Mouse (Mus musculus): ENCODE data around the gene Tuba4a. TPM values are rescaled to one million over a fixed set of nuclear protein-coding genes. Genes with fewer than 3 reads are reported as not detected.
A peak's percentile ranks its signal among the peaks of the same experiment; 100 is the strongest.

The Tuba4a gene
- polyA plus RNA-seq, 1 experiment, result 585 TPM

DNA sequence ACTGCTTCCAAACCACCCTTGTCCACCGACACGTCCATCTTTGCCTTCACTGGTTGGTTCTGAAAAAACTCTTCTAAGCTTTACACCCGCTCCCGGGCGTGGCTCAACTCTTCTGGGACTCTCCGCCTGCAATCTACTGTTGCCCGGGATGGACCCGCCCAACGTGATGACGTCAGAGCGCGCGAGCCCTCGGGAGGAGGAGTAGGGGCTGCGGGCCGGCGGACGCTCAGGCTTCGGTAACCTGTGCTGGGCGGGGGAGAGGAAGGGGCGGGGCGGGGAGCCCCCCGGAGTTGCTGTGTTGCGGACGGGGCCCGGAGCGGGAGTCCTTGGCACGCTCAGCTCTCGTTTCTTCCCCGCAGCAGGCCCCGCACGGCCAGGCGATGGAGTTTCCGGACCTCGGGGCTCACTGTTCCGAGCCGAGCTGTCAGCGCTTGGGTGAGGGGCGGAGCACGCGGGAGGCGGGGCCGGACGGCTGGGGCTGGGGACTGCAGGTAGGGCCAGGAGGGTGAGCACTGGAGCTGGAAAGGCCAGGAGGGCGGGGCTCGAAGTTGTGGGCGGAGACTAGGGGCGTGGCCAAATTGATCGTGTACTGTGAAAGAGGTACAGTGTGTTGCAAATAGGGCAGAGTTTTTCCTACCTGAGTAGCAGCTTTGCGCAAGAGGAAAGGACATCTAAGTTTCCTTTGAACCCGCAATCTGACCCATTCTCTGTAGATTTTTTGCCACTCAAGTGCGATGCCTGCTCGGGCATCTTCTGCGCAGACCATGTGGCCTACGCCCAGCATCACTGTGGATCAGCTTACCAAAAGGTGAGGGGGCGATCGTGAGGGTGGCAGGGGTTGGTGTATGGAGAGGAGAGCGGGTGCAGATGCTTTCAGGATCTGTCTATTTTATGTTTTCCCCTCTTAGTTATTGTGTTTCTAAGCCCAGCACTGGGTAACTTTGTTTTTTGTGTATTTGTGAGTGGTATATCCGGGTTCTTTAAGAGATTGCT is 50.9 kb downstream of the Tuba4a start, which contains the start of gene Zfand2b:
Zfand2b (plus strand) TSS at position 175 of the 993 bp plus-strand sequence.
- Histone ChIP-seq H3K27me3 (replicated peaks) (no peaks in the 10 kb centered on the region), H3K4me3 (replicated peaks) (peak within 1 kb of the TSS; percentile 93), H3K4me1 (peaks cover 37% of the 10 kb centered on the region), H3K9me3 (no peaks in the 10 kb centered on the region), H3K36me3 (replicated peaks; ENCODE audit: low read length) (peaks cover 45% of the 10 kb centered on the region)
- no peak for TF ChIP-seq GATA1 (IDR thresholded peaks at IDR 0.05; ENCODE audit: borderline replicate concordance, low read length)
- TF ChIP-seq FLI1 (IDR thresholded peaks at IDR 0.05; ENCODE audit: low read length), result no peak

DNA sequence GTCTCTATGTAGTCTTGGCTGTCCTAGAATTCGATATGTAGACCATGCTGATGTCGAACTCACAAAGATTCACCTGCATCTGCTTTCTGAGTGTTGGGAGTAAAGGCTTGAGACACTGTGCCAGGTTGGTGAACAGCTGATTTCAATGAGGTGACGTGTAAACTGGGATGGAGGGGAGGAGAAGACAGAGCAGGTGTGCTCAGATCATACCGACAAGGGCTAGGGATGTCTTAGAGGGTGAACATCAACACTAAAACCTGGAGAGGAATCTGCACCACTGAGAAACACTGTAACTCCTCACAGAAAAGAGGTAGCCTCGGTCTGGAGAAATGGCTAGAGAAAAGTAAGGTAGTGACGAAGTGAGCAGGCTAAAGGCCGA is 51.6 kb downstream of the Tuba4a start:
- TF ChIP-seq FLI1 (IDR thresholded peaks at IDR 0.05; ENCODE audit: low read length) (no peak), GATA1 (IDR thresholded peaks at IDR 0.05; ENCODE audit: borderline replicate concordance, low read length) (no peak)
- Histone ChIP-seq H3K9me3 (peaks cover 5% of the 10 kb centered on the region), H3K4me1 (peaks cover 37% of the 10 kb centered on the region), H3K4me3 (replicated peaks) (peak overlapping the region; percentile 93), H3K27me3 (replicated peaks) (no peaks in the 10 kb centered on the region), H3K36me3 (replicated peaks; ENCODE audit: low read length) (peaks cover 38% of the 10 kb centered on the region)

Other genes starting within 250 kb of the Tuba4a start
- 0.66 TPM in 1 of 2 replicates, not detected in the other for gene Nhej1, start 94.7 kb downstream of the Tuba4a start, polyA plus RNA-seq (2012; ENCODE audit: insufficient read depth, low replicate concordance)
- not detected in 2 replicates for gene Slc23a3, start 86.0 kb downstream of the Tuba4a start, polyA plus RNA-seq (2012; ENCODE audit: insufficient read depth, low replicate concordance)
- 34.3 and 35.1 TPM in 2 replicates for gene Cnppd1, start 77.2 kb downstream of the Tuba4a start, polyA plus RNA-seq (2012; ENCODE audit: insufficient read depth, low replicate concordance)
- 42.4 and 48.9 TPM in 2 replicates for gene Retreg2, start 77.1 kb downstream of the Tuba4a start, polyA plus RNA-seq (2012; ENCODE audit: insufficient read depth, low replicate concordance)
- 20.4 and 28.1 TPM in 2 replicates for gene Zfand2b, start 51.2 kb downstream of the Tuba4a start, polyA plus RNA-seq (2012; ENCODE audit: insufficient read depth, low replicate concordance)
- 6.4 and 12.6 TPM in 2 replicates for gene Abcb6, start 39.5 kb downstream of the Tuba4a start, polyA plus RNA-seq (2012; ENCODE audit: insufficient read depth, low replicate concordance)
- gene Ankzf1, start 27.7 kb downstream of the Tuba4a start, polyA plus RNA-seq (2012; ENCODE audit: insufficient read depth, low replicate concordance), result 0.68 and 8.0 TPM in 2 replicates
- 58.1 and 99.4 TPM in 2 replicates for gene Atg9a, start 27.7 kb downstream of the Tuba4a start, polyA plus RNA-seq (2012; ENCODE audit: insufficient read depth, low replicate concordance)
- gene Glb1l, start 9.1 kb downstream of the Tuba4a start, polyA plus RNA-seq (2012; ENCODE audit: insufficient read depth, low replicate concordance), result 0.47 and 1.1 TPM in 2 replicates
- 195 and 221 TPM in 2 replicates for gene Stk16, start 9.0 kb downstream of the Tuba4a start, polyA plus RNA-seq (2012; ENCODE audit: insufficient read depth, low replicate concordance)
- not detected in 2 replicates for gene A630095N17Rik, start 12.2 kb upstream of the Tuba4a start, polyA plus RNA-seq (2012; ENCODE audit: insufficient read depth, low replicate concordance)
- gene Dnajb2, start 16.5 kb upstream of the Tuba4a start, polyA plus RNA-seq (2012; ENCODE audit: insufficient read depth, low replicate concordance), result 97.0 and 100 TPM in 2 replicates
- 12.4 and 22.6 TPM in 2 replicates for gene Ptprn, start 44.6 kb upstream of the Tuba4a start, polyA plus RNA-seq (2012; ENCODE audit: insufficient read depth, low replicate concordance)
- gene Resp18, start 58.5 kb upstream of the Tuba4a start, polyA plus RNA-seq (2012; ENCODE audit: insufficient read depth, low replicate concordance), result 0.26 TPM in 1 of 2 replicates, not detected in the other
- gene Dnpep, start 98.1 kb upstream of the Tuba4a start, polyA plus RNA-seq (2012; ENCODE audit: insufficient read depth, low replicate concordance), result 165 and 178 TPM in 2 replicates
- 0.11 TPM in 1 of 2 replicates, not detected in the other for gene Des, start 140.5 kb upstream of the Tuba4a start, polyA plus RNA-seq (2012; ENCODE audit: insufficient read depth, low replicate concordance)
- 48.7 TPM in 1 of 2 replicates, not detected in the other for gene Speg, start 155.4 kb upstream of the Tuba4a start, polyA plus RNA-seq (2012; ENCODE audit: insufficient read depth, low replicate concordance)
- 234 and 693 TPM in 2 replicates for gene Gmppa, start 216.1 kb upstream of the Tuba4a start, polyA plus RNA-seq (2012; ENCODE audit: insufficient read depth, low replicate concordance)
- gene Asic4, start 230.6 kb upstream of the Tuba4a start, polyA plus RNA-seq (2012; ENCODE audit: insufficient read depth, low replicate concordance), result 0.13 TPM in 1 of 2 replicates, not detected in the other